Mouse (Mus musculus) CH12.LX (cell line): ENCODE measurements around the gene 4930539E08Rik.

Experiments
- CTCF ChIP-seq, 2 experiments: IDR thresholded peaks in 1 of 2; conservative IDR thresholded peaks in 1 of 2; 2 replicates each; pipeline ENCODE4 v1.5.1; 2011 to 2012; ENCODE audit warnings: low read depth in 2 of 2, low read length in 2 of 2, improper control_type of control experiment in 1 of 2, inconsistent platforms in 1 of 2, mild to moderate bottlenecking in 1 of 2, moderate library complexity in 1 of 2
- HCFC1 ChIP-seq: IDR thresholded peaks from 2 replicates; pipeline ENCODE4 v1.6.1; 2012; ENCODE audit warnings: low read depth, mild to moderate bottlenecking, inconsistent platforms, low read length, improper control_type of control experiment
- KAT2A ChIP-seq: IDR thresholded peaks from 2 replicates; pipeline ENCODE4 v1.6.1; 2012; ENCODE audit warnings: low read length, improper control_type of control experiment, inconsistent platforms; ENCODE audit not compliant: insufficient replicate concordance
- MAFK ChIP-seq: IDR thresholded peaks from 2 replicates; pipeline ENCODE4 v1.6.1; 2011; ENCODE audit warnings: low read length, improper control_type of control experiment; ENCODE audit not compliant: insufficient replicate concordance
- POLR2A ChIP-seq: IDR thresholded peaks from 2 replicates; pipeline ENCODE4 v1.6.1; 2011; ENCODE audit warnings: low read depth, mild to moderate bottlenecking, improper control_type of control experiment, low read length
- RCOR1 ChIP-seq: conservative IDR thresholded peaks from 2 replicates; pipeline ENCODE4 v1.6.1; 2012; ENCODE audit warnings: low read depth, mild to moderate bottlenecking, inconsistent platforms, low read length, improper control_type of control experiment
- TCF12 ChIP-seq: IDR thresholded peaks from 2 replicates; pipeline ENCODE4 v1.6.1; 2014; ENCODE audit warnings: low read depth, mild to moderate bottlenecking, inconsistent platforms, low read length, improper control_type of control experiment

GRCm38 (mm10) chr17:28867381-28867780, 47.7 kb downstream of the 4930539E08Rik start:
- no peak for TF ChIP-seq CTCF (conservative IDR thresholded peaks at IDR 0.05 in 1 of 2, IDR thresholded peaks at IDR 0.05 in 1 of 2; ENCODE audit: low read depth in 2 of 2, low read length in 2 of 2)
- TF ChIP-seq TCF12: no peak
- no peak for TF ChIP-seq POLR2A
- TF ChIP-seq MAFK: no peak
- no peak for TF ChIP-seq RCOR1
- no peak for TF ChIP-seq KAT2A
- TF ChIP-seq HCFC1: no peak
